Mouse (Mus musculus) stomach, embryonic 16.5 days (tissue): Measurements from ENCODE around the gene Zbtb7a. TPM values are rescaled to one million over a fixed set of nuclear protein-coding genes. Genes with fewer than 3 reads are reported as not detected.
"Not testable (repeated sequence)": the region's sequence is repeated elsewhere in the genome, so short reads cannot be mapped to it uniquely, and the experiment has no call there.

Experiments
- ATAC-seq: fragments of 200-750 bp; cut with Nextera tagmentation; 2 replicates; pipeline ENCODE4 v1.8.0; 2017; ENCODE audit warnings: moderate number of reproducible peaks, moderate TSS enrichment; ENCODE audit not compliant: insufficient read depth, low FRiP score
- H3K27ac ChIP-seq: fragments of 300-500 bp; sonication (generic); 2 replicates; pipeline ENCODE4 v1.5.1; 2014; ENCODE audit warnings: low read length
- H3K27me3 ChIP-seq: fragments of 300-500 bp; sonication (generic); 2 replicates; pipeline ENCODE4 v1.6.1; 2014; ENCODE audit warnings: low read length, control low read depth, mixed read lengths; ENCODE audit not compliant: control insufficient read depth, insufficient read depth
- H3K36me3 ChIP-seq: fragments of 300-500 bp; sonication (generic); 2 replicates; pipeline ENCODE4 v1.6.1; 2014; ENCODE audit warnings: low read length; ENCODE audit not compliant: control insufficient read depth, insufficient read depth
- H3K4me1 ChIP-seq: fragments of 300-500 bp; sonication (generic); 2 replicates; pipeline ENCODE4 v1.6.1; 2014; ENCODE audit warnings: low read length, control low read depth, mixed read lengths; ENCODE audit not compliant: control insufficient read depth, insufficient read depth
- H3K4me2 ChIP-seq: fragments of 300-500 bp; sonication (generic); 2 replicates; pipeline ENCODE4 v1.6.1; 2014; ENCODE audit warnings: low read depth, low read length, mixed read lengths
- H3K4me3 ChIP-seq: fragments of 300-500 bp; sonication (generic); replicated peaks from 2 replicates; pipeline ENCODE4 v1.5.1; 2014; ENCODE audit warnings: mild to moderate bottlenecking, low read length
- H3K9ac ChIP-seq: fragments of 300-500 bp; sonication (generic); 2 replicates; pipeline ENCODE4 v1.6.1; 2014; ENCODE audit warnings: low read length
- H3K9me3 ChIP-seq: fragments of 300-500 bp; sonication (generic); replicated peaks from 2 replicates; pipeline ENCODE4 v1.6.1; 2016; ENCODE audit warnings: low read length, control low read depth; ENCODE audit not compliant: control insufficient read depth
- WGBS: fragments of 180-500 bp; shearing (Covaris S2); extraction: QIAGEN DNeasy Blood & Tissue Kit; methylation state at CpG from one replicate; pipeline ENCODE4 v1.1.7; 2014; 5-methylcytosine and 5-hydroxymethylcytosine counted together
- polyA plus RNA-seq: library from polyadenylated mRNA; unstranded; fragments of >200 nt; fragmentation: Nextera tagmentation; extraction: Ambion mirVana; gene quantifications from 2 replicates; pipeline ENCODE4 v1.2.1, GENCODE M21; 2015

Zbtb7a gene
- polyA plus RNA-seq, 1 experiment from 2014 or later = 36.6 TPM

DNA sequence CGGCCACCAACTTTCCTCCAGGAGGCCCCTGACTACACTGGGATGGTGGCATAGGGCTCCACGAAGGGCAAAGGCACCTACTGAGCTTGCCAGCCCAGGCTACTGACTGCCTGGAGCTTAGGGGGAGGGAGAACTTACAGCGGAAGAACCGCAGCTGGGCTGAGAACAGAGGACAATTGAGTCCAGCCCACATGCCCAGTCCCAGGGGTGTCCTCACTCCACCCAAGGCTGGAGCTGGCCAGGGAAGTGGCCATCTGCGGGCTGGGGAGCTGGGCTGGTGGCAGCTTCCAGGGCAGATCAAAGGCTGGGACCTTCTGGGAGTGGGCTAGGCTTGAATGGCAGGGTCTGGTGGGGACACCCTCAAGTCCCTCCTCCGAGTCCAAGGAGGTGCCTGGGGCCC is 19.7 kb downstream of the Zbtb7a start:
- H3K4me2 ChIP-seq = no peak overlapping the region
- H3K9me3 ChIP-seq = no peaks in the 10 kb centered on the region
- peak overlapping the region; percentile 28 for H3K27ac ChIP-seq
- ATAC-seq = no peak
- 0 out of 2 replicates have a peak overlapping the region, but pooled peaks have one; percentile 8 for H3K9ac ChIP-seq
- WGBS = 79% methylated on average over 6 of the region's 6 CpGs
- H3K27me3 ChIP-seq = no peaks in the 10 kb centered on the region
- no peak overlapping the region for H3K4me3 ChIP-seq
- H3K36me3 ChIP-seq = peaks cover 47% of the 10 kb centered on the region
- no peaks in the 10 kb centered on the region for H3K4me1 ChIP-seq

DNA sequence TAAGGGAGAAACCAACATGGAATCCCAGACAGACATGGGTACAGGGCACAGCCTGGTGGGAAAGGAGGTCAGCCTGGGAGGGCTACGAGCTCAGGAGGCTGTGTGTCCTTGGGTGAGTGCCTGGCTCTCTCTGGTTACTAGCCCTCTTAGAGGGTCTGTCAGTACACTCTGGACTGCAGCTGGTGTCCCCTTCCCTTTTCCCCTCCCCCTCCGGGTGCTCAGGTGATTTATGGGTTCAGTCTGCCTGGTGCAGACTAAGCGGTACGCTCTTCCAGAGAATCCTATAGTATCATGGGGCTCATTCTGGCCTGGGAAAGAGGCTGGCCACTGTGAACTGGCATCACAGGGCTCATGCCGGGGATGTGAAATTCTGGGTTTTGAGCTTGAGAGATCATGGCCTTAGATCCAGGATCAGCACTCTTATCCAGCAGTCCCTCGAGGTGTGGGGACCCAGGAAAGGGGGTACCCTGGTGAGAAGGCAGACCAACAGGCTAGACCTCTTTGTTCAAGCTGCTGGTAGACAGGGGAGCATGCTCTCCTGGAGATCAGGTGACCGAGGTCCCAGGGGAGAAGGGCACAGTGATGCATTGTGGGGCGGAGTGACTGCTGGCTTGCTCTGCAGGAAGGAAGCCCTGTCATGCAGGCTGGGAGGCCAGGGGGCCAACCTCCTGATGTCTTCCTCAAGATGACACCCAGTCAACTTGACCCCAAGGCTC is 26.7 kb downstream of the Zbtb7a start:
- no peak overlapping the region for H3K27ac ChIP-seq
- 65% methylated on average over 8 of the region's 8 CpGs for WGBS
- no peak overlapping the region for H3K9ac ChIP-seq

DNA sequence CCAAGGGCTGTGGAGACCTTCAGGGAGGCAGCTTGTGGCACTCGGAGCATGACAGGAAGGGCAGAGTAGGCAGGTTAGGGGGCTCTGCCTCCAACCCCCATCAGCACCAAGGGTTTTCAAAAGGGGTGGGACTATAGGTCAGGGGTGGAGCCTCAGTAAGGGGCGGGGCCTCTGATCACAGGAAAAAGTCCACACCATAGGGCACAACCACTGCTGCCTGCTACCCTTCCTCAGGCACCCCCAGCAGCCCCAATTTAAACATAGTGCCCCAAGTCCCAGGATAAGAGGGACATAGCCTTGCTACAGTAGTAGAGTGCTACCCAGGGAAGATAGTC is 27.3 kb downstream of the Zbtb7a start:
- H3K4me1 ChIP-seq = peaks cover 14% of the 10 kb centered on the region
- 67% methylated on average over 2 of the region's 2 CpGs for WGBS
- H3K4me3 ChIP-seq = no peak overlapping the region
- H3K9ac ChIP-seq = no peak overlapping the region
- no peak overlapping the region for H3K4me2 ChIP-seq
- H3K27me3 ChIP-seq = no peaks in the 10 kb centered on the region
- no peak for ATAC-seq
- H3K36me3 ChIP-seq = peaks cover 21% of the 10 kb centered on the region; the same call in 1 of the 2 replicates
- H3K9me3 ChIP-seq = no peaks in the 10 kb centered on the region
- H3K27ac ChIP-seq = no peak overlapping the region

More for the DNA sequence above, 26.7 kb downstream of the Zbtb7a start:
- H3K4me3 ChIP-seq = no peak overlapping the region
- H3K9me3 ChIP-seq = no peaks in the 10 kb centered on the region
- no peak for ATAC-seq
- H3K36me3 ChIP-seq = peaks cover 26% of the 10 kb centered on the region; the same call in 1 of the 2 replicates
- no peak overlapping the region for H3K4me2 ChIP-seq
- H3K27me3 ChIP-seq = no peaks in the 10 kb centered on the region
- peaks cover 12% of the 10 kb centered on the region for H3K4me1 ChIP-seq

DNA sequence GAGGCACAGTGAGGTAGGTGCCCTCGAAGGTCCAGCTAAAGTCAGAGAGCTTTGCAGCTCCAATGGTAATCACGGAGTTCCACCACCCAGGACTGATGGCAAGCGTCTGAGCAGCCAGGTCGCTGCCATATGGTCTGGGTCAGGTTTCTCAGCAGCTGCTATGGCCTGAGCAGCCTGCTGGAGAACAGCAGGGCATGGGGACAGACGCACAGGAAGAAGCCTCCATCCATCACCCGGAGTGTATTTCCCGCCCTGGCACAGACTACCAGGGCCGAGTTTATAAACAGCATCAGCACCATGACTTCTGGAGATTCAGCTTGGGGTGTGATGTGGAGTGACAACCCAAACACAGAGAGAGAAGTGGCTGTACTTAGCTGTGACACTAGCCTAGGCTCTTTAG is 30.1 kb downstream of the Zbtb7a start:
- no peaks in the 10 kb centered on the region for H3K27me3 ChIP-seq
- H3K4me3 ChIP-seq = no peak overlapping the region
- H3K4me2 ChIP-seq = no peak overlapping the region
- peaks cover 13% of the 10 kb centered on the region; the same call in 1 of the 2 replicates for H3K36me3 ChIP-seq
- peaks cover 18% of the 10 kb centered on the region for H3K4me1 ChIP-seq
- 59% methylated on average over 8 of the region's 8 CpGs for WGBS
- H3K9me3 ChIP-seq = no peaks in the 10 kb centered on the region
- ATAC-seq = no peak
- H3K27ac ChIP-seq = no peak overlapping the region
- no peak overlapping the region for H3K9ac ChIP-seq

DNA sequence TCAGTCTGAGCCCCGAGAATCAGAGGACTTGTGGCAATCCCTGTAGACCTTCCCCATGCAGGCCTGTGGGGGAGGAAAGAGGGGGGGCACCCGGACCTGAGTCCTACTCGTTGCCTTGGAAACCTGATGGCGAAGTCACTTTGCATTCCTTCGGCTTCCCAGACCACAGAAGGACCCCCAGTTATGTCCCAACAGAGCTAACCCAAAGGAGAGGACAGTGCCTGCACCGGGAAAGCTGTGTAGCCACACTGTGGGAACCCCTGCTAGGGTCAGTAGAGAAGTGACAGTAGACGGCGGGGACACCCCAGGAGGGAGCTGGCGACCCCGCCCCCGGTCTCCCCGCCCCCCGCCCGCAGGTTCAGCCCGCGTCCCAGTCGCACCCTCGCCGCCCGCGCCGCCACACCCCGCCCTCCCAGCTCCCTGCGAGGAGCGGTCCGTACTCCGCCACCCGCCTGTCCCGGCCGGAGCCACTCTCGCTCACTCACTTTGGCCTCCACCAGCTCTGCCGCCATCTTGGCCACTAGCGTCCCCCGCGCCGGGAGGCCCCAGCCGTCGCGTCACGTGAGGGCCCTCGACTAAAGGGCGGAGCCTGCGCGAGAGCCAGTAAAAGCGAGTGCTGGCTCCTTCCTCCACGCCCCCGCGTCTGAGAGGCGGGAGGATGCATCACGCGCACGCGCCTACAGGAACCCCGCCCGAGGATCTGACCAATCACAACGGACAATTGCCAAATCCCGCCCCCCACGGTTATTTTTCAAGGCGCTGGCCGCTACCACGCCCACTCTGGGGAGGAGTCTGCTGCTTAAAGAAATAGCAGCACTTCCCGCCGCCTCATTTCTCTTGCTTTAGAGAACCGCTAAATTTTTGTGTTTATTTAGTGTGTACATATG is 32.4 kb downstream of the Zbtb7a start, which contains the start of gene Pias4:
Pias4 (minus strand) TSS at position 724 of the 887 bp plus-strand sequence.
- Histone ChIP-seq H3K27me3 (no peaks in the 10 kb centered on the region), H3K9ac (peak within 1 kb of the TSS; percentile 90), H3K4me2 (peak within 1 kb of the TSS; percentile 88), H3K27ac (peak within 1 kb of the TSS; percentile 66), H3K4me1 (peaks cover 17% of the 10 kb centered on the region), H3K9me3 (no peaks in the 10 kb centered on the region), H3K4me3 (peak within 1 kb of the TSS; percentile 86), H3K36me3 (peaks cover 7% of the 10 kb centered on the region; the same call in 1 of the 2 replicates)
- under 1% methylated on average over 54 of the region's 64 CpGs for WGBS
- peak; percentile 94 for ATAC-seq

DNA sequence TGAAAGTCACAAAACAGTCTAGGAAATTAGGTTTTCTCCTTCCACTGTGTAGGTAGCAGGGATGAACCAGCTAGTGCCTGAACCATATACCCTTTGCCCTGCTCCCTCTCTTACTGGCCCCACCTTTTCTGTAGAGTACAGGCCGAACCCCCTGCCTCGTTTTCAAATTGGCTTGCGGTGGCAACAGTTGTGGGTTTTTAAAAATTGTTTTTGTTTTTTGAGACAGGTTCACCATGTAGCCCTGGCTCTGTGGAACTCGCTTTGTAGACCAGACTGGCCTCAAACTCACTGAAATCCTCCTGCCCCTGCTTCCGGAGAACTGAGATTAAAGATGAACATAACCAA is 33.0 kb downstream of the Zbtb7a start:
- peak overlapping the region; percentile 78 for H3K9ac ChIP-seq

DNA sequence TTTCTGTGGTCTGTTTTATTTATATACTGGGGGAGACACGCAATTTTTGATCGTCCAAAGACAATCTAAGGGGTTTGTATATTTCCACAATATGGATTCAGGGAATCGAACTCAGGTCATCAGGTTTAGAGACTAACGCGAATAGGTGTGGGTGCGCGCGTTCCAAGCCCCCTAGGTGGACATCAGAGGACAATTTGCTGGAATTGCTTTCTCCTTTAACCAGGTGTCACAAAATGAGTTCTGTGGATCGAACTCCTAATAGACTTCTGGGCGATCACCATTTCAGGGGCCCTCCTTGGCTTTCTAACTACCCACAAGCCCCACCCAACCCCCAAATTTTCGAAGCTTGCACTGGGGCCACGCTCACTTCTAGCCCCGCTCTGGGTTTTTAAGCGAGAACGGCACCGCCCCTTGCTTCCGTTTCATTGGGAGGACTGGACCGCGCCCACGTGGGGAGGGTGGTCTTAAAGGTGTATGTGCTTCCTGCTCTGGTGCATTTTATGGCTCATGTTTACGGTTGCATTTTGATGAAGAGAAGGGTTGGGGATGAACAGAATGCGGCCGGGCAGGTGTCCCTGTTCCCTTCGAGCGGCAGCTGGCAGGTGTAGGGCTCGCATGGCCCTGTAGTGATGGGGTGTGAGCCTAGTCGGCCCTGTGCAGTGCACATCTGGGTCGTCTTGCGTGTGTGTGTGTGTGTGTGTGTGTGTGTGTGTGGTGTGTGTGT is 33.7 kb downstream of the Zbtb7a start:
- Histone ChIP-seq H3K4me3 (peak overlapping the region; percentile 86), H3K9ac (peak overlapping the region; percentile 78), H3K4me1 (peaks cover 23% of the 10 kb centered on the region), H3K27ac (peak overlapping the region; percentile 65), H3K36me3 (0 out of 2 replicates have a peak, but pooled peaks cover 3% of the 10 kb centered on the region), H3K27me3 (no peaks in the 10 kb centered on the region), H3K9me3 (no peaks in the 10 kb centered on the region), H3K4me2 (peak overlapping the region; percentile 88)
- WGBS = 2% methylated on average over 29 of the region's 29 CpGs
- peak; percentile 54; the same call in 1 of the 2 replicates for ATAC-seq

More for the DNA sequence above, 33.0 kb downstream of the Zbtb7a start:
- Histone ChIP-seq H3K4me2 (peak overlapping the region; percentile 88), H3K4me1 (peaks cover 17% of the 10 kb centered on the region), H3K9me3 (no peaks in the 10 kb centered on the region), H3K27ac (peak overlapping the region; percentile 65), H3K27me3 (no peaks in the 10 kb centered on the region), H3K36me3 (peaks cover 7% of the 10 kb centered on the region; the same call in 1 of the 2 replicates), H3K4me3 (peak overlapping the region; percentile 86)
- 7% methylated on average over 5 of the region's 5 CpGs for WGBS
- peak; percentile 51 for ATAC-seq

DNA sequence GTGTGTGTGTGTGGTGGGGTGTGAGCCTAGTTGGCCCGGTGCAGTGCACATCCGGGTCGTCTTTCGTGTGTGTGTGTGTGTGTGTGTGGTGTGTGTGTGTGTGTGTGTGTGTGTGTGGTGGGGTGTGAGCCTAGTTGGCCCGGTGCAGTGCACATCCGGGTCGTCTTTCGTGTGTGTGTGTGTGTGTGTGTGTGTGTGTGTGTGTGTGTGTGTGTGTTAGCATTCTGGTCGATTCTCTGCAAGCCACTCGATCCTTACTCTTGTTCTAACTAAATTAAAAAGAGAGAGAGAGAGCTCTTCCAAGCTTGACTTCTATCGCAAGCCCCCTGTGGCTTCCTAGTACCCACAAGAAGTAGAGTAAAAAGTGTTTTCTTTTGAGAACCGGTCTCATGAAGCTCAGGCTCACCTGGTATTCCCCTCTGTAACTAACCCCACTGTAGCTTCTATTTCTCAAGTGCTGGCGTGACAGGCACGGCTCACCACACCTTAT is 34.4 kb downstream of the Zbtb7a start:
- H3K27me3 ChIP-seq, H3K9me3 ChIP-seq, H3K4me2 ChIP-seq, H3K36me3 ChIP-seq, H3K9ac ChIP-seq, ATAC-seq: not testable (repeated sequence)
- H3K4me1 ChIP-seq = peaks cover 29% of the 10 kb centered on the region
- H3K27ac ChIP-seq = peak overlapping the region; percentile 79; the same call in 1 of the 2 replicates
- WGBS = 38% methylated on average over 7 of the region's 14 CpGs
- 0 out of 2 replicates have a peak overlapping the region, but pooled peaks have one; percentile 10 for H3K4me3 ChIP-seq
